Mouse (Mus musculus): ENCODE results near the gene Vkorc1l1. TPM values are rescaled to one million over a fixed set of nuclear protein-coding genes. Genes with fewer than 3 reads are reported as not detected.
A peak's percentile ranks its signal among the peaks of the same experiment; 100 is the strongest.
"Not testable (repeated sequence)": the region's sequence is repeated elsewhere in the genome, so short reads cannot be mapped to it uniquely, and the experiment has no call there.

The Vkorc1l1 gene
- polyA plus RNA-seq, 1 experiment from 2014 or later = 27.7 TPM

DNA sequence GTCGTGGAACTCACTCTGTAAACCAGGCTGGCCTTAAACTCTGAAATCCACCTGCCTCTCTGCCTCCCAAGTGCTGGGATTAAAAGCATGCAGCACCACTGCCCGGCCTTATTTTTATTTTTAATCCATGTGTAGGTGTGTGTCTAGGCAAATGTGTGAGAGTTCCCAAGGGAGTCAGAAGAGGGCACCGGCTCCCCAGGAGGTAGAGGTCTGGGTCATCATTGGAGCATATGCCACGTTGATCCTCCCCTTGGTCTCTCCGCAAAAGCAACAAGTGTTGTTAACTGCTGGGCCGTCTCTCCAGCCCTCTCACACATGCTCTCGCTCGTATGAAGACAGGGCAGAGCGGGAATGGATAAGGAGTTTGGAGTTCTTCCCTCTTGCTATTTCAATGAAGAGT lies 23.0 kb upstream of the Vkorc1l1 start:
- H3K9me3 ChIP-seq = no peaks in the 10 kb centered on the region
- no peak overlapping the region for H3K27ac ChIP-seq
- H3K36me3 ChIP-seq = no peaks in the 10 kb centered on the region
- WGBS = 80% methylated on average over 9 of the region's 9 CpGs
- no peaks in the 10 kb centered on the region for H3K4me1 ChIP-seq
- H3K4me2 ChIP-seq = no peak overlapping the region
- no peak overlapping the region for H3K4me3 ChIP-seq
- H3K27me3 ChIP-seq = no peaks in the 10 kb centered on the region
- H3K9ac ChIP-seq = no peak overlapping the region
- ATAC-seq (ENCODE audit: insufficient number of reproducible peaks, insufficient read depth, low FRiP score, low TSS enrichment, low read depth) = no peak

DNA sequence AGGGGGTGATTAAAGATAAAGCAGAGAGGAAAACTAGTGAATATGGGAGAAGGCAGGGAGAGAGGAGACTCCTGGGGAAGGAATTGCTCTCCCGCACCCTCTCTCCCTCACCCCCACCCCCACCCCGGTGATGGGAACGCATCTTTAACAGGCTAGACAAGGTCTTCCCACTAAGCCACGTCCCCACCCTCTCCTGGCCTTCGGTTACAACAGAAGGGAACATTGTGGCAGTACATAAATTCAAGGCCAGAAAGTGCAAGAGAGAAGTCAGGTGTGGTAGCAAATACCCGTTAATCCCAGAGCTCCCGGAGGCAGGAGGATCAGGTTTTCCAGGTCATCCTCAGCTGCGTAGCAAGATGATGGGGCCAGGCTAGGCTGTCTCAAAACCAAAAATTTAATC lies 22.4 kb upstream of the Vkorc1l1 start:
- H3K4me2 ChIP-seq = no peak overlapping the region
- H3K4me3 ChIP-seq = no peak overlapping the region
- H3K27me3 ChIP-seq = no peaks in the 10 kb centered on the region
- no peak for ATAC-seq (ENCODE audit: insufficient number of reproducible peaks, insufficient read depth, low FRiP score, low TSS enrichment, low read depth)
- H3K9me3 ChIP-seq = no peaks in the 10 kb centered on the region
- H3K9ac ChIP-seq = no peak overlapping the region
- no peaks in the 10 kb centered on the region for H3K4me1 ChIP-seq
- no peak overlapping the region for H3K27ac ChIP-seq
- no peaks in the 10 kb centered on the region for H3K36me3 ChIP-seq
- 51% methylated on average over 8 of the region's 8 CpGs for WGBS

DNA sequence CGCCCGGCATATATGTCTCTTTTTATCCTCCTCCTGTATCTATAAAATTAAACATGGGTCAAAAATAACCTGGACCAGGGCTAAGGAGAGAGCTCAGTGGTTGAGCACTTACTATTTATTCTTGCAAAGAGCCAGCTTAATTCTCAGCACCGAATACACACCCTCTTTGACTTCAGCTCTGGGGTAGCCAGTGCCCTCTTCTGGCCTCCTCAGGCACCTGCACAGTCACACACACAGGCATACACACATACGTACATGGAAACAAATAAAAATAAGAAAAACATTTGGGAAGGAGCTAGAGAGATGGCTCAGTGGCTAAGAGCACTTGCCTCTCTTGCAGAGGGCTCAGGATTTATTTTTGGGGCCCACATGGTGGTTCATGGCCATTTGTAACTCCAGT lies 19.8 kb upstream of the Vkorc1l1 start:
- no peak for ATAC-seq (ENCODE audit: insufficient number of reproducible peaks, insufficient read depth, low FRiP score, low TSS enrichment, low read depth)
- 92% methylated on average over 4 of the region's 4 CpGs for WGBS
- H3K9ac ChIP-seq = no peak overlapping the region
- H3K27ac ChIP-seq = no peak overlapping the region
- no peaks in the 10 kb centered on the region for H3K27me3 ChIP-seq
- H3K4me2 ChIP-seq = no peak overlapping the region
- no peaks in the 10 kb centered on the region for H3K9me3 ChIP-seq
- no peaks in the 10 kb centered on the region for H3K4me1 ChIP-seq
- no peak overlapping the region for H3K4me3 ChIP-seq
- no peaks in the 10 kb centered on the region for H3K36me3 ChIP-seq

DNA sequence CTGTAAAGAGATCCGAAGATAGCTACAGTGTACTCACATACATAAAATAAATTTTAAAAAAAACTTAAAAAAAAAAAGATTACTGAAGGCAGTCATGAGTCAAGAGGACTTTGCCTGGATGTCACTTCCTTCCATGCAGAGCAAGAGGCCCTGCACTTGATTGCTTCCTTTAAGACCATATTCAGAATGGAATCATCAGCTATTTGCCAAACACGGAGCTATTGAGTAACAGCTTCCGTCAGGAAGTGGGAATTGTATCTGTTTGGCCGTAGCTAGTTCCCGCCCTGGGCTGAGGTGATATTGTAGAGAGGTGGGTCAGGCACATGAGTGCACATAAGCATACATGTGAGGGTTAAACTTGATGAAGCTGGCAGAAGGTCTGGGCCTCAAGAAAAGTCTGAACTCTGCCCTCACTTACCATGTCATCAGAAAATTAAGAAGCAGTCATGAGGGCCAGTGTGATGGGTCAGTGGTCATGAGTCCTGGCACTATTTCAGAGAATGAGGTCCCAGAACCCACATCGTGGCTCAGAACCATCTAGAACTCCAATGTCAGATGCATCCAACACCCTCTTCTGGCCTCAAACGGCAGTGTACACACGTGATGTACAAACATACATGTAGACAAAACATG lies 16.8 kb upstream of the Vkorc1l1 start:
- 90% methylated on average over 8 of the region's 8 CpGs for WGBS
- Histone ChIP-seq H3K36me3 (no peaks in the 10 kb centered on the region), H3K9ac (no peak overlapping the region), H3K27ac (no peak overlapping the region), H3K4me3 (no peak overlapping the region), H3K4me1 (no peaks in the 10 kb centered on the region), H3K27me3 (no peaks in the 10 kb centered on the region), H3K9me3 (no peaks in the 10 kb centered on the region), H3K4me2 (no peak overlapping the region)
- ATAC-seq (ENCODE audit: insufficient number of reproducible peaks, insufficient read depth, low FRiP score, low TSS enrichment, low read depth) = no peak

DNA sequence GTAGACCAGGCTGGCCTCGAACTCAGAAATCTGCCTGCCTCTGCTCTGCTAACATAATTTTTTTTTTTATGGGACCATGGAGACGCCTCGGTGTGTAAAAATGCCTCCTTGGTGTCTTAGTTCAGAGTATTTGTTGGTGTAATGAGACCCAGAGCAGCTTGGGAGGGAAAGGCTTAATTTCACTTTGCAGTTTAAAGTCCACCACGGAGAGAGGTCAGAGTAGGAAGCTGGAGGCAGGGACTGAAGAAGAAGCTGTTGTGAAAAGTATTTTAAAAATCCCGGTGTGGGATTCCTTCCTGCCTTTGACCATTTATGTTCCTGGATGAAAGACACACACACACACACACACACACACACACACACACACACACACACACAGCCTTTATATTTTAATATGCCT lies 15.8 kb upstream of the Vkorc1l1 start:
- no peak overlapping the region for H3K4me3 ChIP-seq
- no peak overlapping the region for H3K9ac ChIP-seq
- 76% methylated on average over 5 of the region's 5 CpGs for WGBS
- no peaks in the 10 kb centered on the region for H3K27me3 ChIP-seq
- H3K36me3 ChIP-seq = no peaks in the 10 kb centered on the region
- no peak overlapping the region for H3K4me2 ChIP-seq
- no peaks in the 10 kb centered on the region for H3K9me3 ChIP-seq
- no peak for ATAC-seq (ENCODE audit: insufficient number of reproducible peaks, insufficient read depth, low FRiP score, low TSS enrichment, low read depth)
- no peak overlapping the region for H3K27ac ChIP-seq
- no peaks in the 10 kb centered on the region for H3K4me1 ChIP-seq

DNA sequence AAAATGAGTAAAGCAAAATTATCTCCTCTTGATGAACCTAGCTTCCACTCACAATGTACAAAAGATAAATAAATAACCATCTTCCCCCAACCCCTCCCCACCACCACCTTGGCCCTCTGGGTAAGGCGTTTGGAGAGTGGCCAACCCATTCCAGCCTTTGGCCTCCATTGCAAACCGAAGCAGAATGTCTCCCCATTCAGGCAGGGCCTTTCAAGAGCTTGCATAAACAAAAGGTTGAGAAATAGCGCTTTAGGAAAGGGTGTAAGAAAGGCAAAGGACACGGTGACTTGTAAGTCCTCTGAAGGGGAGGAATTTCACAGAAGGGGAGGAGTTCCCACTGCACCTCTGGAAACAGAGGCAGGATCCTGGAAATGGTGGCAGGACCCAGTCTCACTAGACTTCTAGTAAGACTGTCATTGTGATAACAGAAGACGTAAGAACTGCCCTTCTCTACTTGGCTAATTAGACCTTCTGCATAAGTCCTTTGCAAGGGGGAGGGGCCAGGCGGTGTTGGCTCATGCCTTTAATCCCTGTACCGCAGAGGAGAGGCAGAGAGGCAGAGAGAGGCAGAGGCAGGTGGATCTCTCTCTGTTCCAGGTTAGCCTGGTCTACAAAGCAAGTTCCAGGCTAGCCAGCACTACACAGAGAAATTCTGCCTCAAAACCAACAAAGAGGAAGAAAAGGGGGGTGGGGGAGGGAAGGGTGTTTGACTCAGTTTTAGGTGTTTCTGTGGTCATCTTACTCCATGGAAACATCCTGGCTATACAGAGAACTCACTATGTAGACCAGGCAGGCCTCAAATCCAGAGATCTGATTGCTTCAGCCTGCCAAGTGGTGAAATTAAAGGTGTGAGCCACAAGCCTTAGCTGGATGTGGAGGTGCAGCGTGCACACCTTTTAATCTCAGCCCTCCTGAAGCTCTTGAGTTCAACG lies 11.6 kb upstream of the Vkorc1l1 start:
- no peak overlapping the region for H3K9ac ChIP-seq
- no peaks in the 10 kb centered on the region for H3K9me3 ChIP-seq
- no peak overlapping the region for H3K4me2 ChIP-seq
- H3K4me3 ChIP-seq = no peak overlapping the region
- H3K27me3 ChIP-seq = no peaks in the 10 kb centered on the region
- no peak for ATAC-seq (ENCODE audit: insufficient number of reproducible peaks, insufficient read depth, low FRiP score, low TSS enrichment, low read depth)
- H3K27ac ChIP-seq = no peak overlapping the region
- H3K36me3 ChIP-seq = no peaks in the 10 kb centered on the region
- 56% methylated on average over 9 of the region's 9 CpGs for WGBS
- no peaks in the 10 kb centered on the region for H3K4me1 ChIP-seq

DNA sequence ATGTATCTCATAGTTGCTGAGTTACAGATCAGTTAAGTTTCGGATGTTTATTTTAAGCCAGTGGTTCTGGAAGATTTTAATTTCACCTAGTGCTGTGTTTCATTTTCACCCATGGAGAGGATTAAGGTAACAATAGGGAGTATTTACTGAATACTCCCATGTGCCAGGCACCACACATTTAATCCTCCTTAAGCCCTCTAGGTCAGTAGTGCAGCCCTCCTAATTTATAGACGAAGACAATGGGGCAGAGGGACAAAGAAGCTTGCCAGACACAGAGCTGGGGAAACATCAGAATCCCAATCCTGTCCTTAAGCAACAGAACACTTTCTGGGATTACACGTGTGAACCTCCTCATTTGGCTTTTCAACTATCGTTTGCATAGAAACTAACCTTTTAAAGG lies 4.8 kb upstream of the Vkorc1l1 start:
- H3K36me3 ChIP-seq = no peaks in the 10 kb centered on the region
- no peaks in the 10 kb centered on the region for H3K27me3 ChIP-seq
- no peak overlapping the region for H3K4me3 ChIP-seq
- H3K9me3 ChIP-seq = no peaks in the 10 kb centered on the region
- H3K4me1 ChIP-seq = no peaks in the 10 kb centered on the region
- WGBS = 37% methylated on average over 4 of the region's 4 CpGs
- no peak overlapping the region for H3K4me2 ChIP-seq
- ATAC-seq (ENCODE audit: insufficient number of reproducible peaks, insufficient read depth, low FRiP score, low TSS enrichment, low read depth) = no peak
- no peak overlapping the region for H3K27ac ChIP-seq
- H3K9ac ChIP-seq = no peak overlapping the region

DNA sequence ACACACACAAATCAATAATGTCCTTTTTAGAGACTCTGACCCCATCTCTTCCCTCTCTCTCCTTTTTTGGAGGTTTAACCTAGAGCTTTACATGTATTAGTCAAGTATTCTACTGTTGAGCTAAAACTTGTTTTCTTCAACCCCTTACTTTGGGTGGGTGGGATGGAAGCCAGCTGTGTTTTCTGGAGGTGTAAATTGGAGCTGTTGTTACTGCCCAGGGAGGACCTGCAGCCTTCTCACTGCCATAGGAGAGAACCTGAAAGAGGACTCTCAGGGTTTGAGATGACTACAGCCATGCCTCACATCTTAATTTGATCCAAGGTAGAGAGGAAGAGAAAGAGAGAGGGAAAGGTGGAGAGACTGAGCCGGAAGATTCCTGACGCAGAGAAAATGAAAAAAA lies 1.5 kb upstream of the Vkorc1l1 start:
- no peak for ATAC-seq (ENCODE audit: insufficient number of reproducible peaks, insufficient read depth, low FRiP score, low TSS enrichment, low read depth)
- 56% methylated on average over 2 of the region's 2 CpGs for WGBS
- Histone ChIP-seq H3K36me3 (peaks cover 5% of the 10 kb centered on the region), H3K9ac (no peak overlapping the region), H3K4me2 (no peak overlapping the region), H3K27me3 (no peaks in the 10 kb centered on the region), H3K9me3 (no peaks in the 10 kb centered on the region), H3K27ac (no peak overlapping the region), H3K4me3 (no peak overlapping the region), H3K4me1 (peaks cover 6% of the 10 kb centered on the region; the same call in 1 of the 2 replicates)

DNA sequence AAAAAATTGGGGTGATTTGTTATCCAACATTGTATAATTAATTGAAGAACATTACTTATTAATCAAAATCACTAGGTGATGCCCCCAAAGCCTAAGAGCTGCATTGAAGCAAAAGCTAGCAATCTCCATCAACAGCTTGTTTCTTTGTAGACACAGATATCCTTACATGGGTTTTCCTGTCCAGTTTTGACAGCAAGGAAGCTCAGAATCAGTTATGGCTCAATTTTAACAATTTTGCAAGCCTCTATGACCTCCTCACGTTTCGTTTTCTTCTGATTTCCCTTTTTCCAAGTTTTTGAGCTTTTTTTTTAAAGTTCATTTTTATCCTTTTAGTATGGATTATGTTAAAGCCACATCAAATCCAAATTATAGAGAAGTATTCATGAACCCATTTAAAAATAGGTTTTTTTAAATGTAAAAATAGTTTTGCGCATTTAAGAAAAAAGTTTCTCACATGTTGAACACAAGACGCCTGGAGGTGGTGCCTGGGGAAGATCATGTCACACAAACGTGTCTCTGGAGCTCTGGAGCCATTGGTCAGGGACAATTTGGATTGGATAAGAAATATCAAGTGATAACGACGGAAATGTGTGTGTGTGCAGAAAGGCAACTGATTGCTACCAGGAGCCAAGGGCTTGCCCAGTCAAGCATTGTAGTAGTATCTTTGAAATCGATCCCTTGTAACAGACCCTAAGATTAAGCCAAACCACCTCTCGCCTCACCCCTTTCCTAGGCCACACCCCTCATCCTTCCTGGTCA lies 855 bp upstream of the Vkorc1l1 start:
- ATAC-seq (ENCODE audit: insufficient number of reproducible peaks, insufficient read depth, low FRiP score, low TSS enrichment, low read depth) = no peak
- Histone ChIP-seq H3K4me2 (peak overlapping the region; percentile 57), H3K36me3 (peaks cover 8% of the 10 kb centered on the region), H3K9ac (0 out of 2 replicates have a peak overlapping the region, but pooled peaks have one; percentile 36), H3K27ac (peak overlapping the region; percentile 22; the same call in 1 of the 2 replicates), H3K4me1 (peaks cover 6% of the 10 kb centered on the region; the same call in 1 of the 2 replicates), H3K4me3 (peak overlapping the region; percentile 95), H3K27me3 (no peaks in the 10 kb centered on the region), H3K9me3 (no peaks in the 10 kb centered on the region)
- WGBS = 6% methylated on average over 9 of the region's 9 CpGs

DNA sequence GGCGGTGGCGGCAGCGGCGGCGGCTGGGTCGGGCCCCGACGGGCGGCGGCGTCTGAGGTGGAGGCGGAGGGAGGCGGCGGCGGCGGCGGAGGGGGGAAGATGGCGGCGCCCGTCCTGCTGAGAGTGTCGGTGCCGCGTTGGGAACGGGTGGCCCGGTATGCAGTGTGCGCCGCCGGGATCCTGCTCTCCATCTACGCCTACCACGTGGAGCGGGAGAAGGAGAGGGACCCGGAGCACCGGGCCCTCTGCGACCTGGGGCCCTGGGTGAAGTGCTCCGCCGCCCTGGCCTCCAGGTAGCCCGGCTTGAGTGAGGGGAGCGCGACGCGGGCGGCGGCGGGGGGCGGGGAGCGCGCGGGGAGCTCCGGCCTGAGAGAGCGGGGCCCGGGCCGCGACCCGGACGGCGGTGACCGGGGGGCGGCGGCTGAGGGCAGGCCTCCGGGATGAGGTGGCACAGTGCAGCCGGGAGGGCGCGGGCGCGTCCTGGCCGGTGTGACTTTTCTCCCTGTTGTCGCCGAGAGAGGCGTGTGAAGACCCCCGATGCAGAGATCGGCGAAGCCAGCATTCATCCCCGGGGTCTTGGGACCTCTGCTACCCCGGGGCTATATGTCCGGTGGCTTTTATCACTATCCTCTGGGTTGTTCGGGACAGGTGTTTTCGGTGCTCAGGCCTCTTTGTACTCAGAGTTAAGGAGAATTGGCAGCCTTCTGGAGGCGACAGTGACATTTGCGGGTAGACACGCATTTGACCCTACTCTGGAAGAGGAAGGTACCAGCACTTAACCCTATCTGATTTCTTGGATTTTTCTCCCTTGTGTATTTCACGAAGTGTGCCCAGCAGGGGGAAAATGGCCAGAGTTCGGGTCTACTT lies 536 bp downstream of the Vkorc1l1 start:
- ATAC-seq (ENCODE audit: insufficient number of reproducible peaks, insufficient read depth, low FRiP score, low TSS enrichment, low read depth) = peak; percentile 39
- not testable (repeated sequence) for H3K9me3 ChIP-seq, H3K27me3 ChIP-seq, H3K36me3 ChIP-seq, H3K4me1 ChIP-seq
- Histone ChIP-seq H3K9ac (peak overlapping the region; percentile 89), H3K4me2 (peak overlapping the region; percentile 80), H3K4me3 (peak overlapping the region; percentile 95), H3K27ac (peak overlapping the region; percentile 39; the same call in 1 of the 2 replicates)
- under 1% methylated on average over 46 of the region's 82 CpGs for WGBS

DNA sequence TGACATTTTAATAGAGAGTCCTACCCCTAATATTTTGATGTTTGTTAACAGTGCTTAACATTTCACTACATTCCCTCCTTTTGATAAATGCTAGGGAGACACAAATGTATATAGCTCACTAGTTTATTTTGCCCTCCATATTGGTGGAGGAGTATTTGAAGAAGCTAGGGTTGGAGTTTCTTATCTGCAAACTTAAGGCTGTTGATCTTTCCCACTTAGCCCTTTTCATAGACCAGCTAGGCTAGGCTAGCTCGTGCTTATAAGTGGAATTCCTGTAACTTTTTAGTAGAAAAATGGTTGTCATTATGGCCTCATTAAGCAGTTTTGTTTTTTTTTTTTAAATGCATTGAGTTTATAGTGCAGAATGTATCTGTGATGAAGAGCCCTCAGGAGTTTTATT lies 1.6 kb downstream of the Vkorc1l1 start:
- no peak for ATAC-seq (ENCODE audit: insufficient number of reproducible peaks, insufficient read depth, low FRiP score, low TSS enrichment, low read depth)

More for the DNA sequence above, 1.6 kb downstream of the Vkorc1l1 start:
- no peak overlapping the region for H3K9ac ChIP-seq
- WGBS = 84% methylated on average over 1 of the region's 1 CpGs
- peaks cover 8% of the 10 kb centered on the region for H3K36me3 ChIP-seq
- H3K4me2 ChIP-seq = no peak overlapping the region
- H3K27me3 ChIP-seq = no peaks in the 10 kb centered on the region
- peaks cover 6% of the 10 kb centered on the region; the same call in 1 of the 2 replicates for H3K4me1 ChIP-seq
- H3K9me3 ChIP-seq = no peaks in the 10 kb centered on the region
- H3K4me3 ChIP-seq = no peak overlapping the region
- H3K27ac ChIP-seq = no peak overlapping the region

Data from embryonic facial prominence, embryonic 13.5 days (tissue).